Mouse (Mus musculus): ENCODE measurements at regions not wholly inside any gene's neighbourhood (a gene's known extent, or its start where the extent isn't known, plus 50 kb on each side); places are given as distances from the start of the nearest gene placed in this dataset.

GRCm38 (mm10) chr10:99568424-99568823, 191.0 kb downstream of the Csl start:
- Histone ChIP-seq H3K4me2 (ENCODE audit: low read length) (no peak overlapping the region), H3K27ac (replicated peaks; ENCODE audit: low read depth, low read length) (no peak overlapping the region), H3K9me3 (ENCODE audit: control insufficient read depth, low read length) (no peaks in the 10 kb centered on the region), H3K9ac (replicated peaks; ENCODE audit: low read length) (no peak overlapping the region), H3K27me3 (ENCODE audit: control insufficient read depth, insufficient read depth, low read length) (no peaks in the 10 kb centered on the region), H3K4me3 (replicated peaks; ENCODE audit: low read depth, low read length) (no peak overlapping the region), H3K4me1 (ENCODE audit: control insufficient read depth, insufficient read depth, low read length) (no peaks in the 10 kb centered on the region), H3K36me3 (ENCODE audit: control insufficient read depth, insufficient read depth, low read length) (no peaks in the 10 kb centered on the region)
- no peak for ATAC-seq (ENCODE audit: low FRiP score, low TSS enrichment)
- WGBS: 90% methylated on average over 5 of the region's 5 CpGs
- DNase-seq: no peak

GRCm38 (mm10) chr10:99570190-99570589, 189.3 kb downstream of the Csl start:
- ATAC-seq (ENCODE audit: low FRiP score, low TSS enrichment) (no peak), DNase-seq (no peak)
- H3K4me2 ChIP-seq (ENCODE audit: low read length): no peak overlapping the region
- H3K4me1 ChIP-seq (ENCODE audit: control insufficient read depth, insufficient read depth, low read length): peaks cover 5% of the 10 kb centered on the region
- no peaks in the 10 kb centered on the region for H3K27me3 ChIP-seq (ENCODE audit: control insufficient read depth, insufficient read depth, low read length)
- H3K36me3 ChIP-seq (ENCODE audit: control insufficient read depth, insufficient read depth, low read length): no peaks in the 10 kb centered on the region
- no peaks in the 10 kb centered on the region for H3K9me3 ChIP-seq (ENCODE audit: control insufficient read depth, low read length)
- no peak overlapping the region for H3K27ac ChIP-seq (replicated peaks; ENCODE audit: low read depth, low read length)
- H3K4me3 ChIP-seq (replicated peaks; ENCODE audit: low read depth, low read length): no peak overlapping the region
- no peak overlapping the region for H3K9ac ChIP-seq (replicated peaks; ENCODE audit: low read length)
- 54% methylated on average over 2 of the region's 2 CpGs for WGBS

GRCm38 (mm10) chr10:99573997-99574396, 185.5 kb downstream of the Csl start:
- no peak overlapping the region for H3K9ac ChIP-seq (replicated peaks; ENCODE audit: low read length)
- H3K4me3 ChIP-seq (replicated peaks; ENCODE audit: low read depth, low read length): no peak overlapping the region
- no peaks in the 10 kb centered on the region for H3K36me3 ChIP-seq (ENCODE audit: control insufficient read depth, insufficient read depth, low read length)
- H3K4me1 ChIP-seq (ENCODE audit: control insufficient read depth, insufficient read depth, low read length): peaks cover 11% of the 10 kb centered on the region
- H3K4me2 ChIP-seq (ENCODE audit: low read length): no peak overlapping the region
- DNase-seq (no peak), ATAC-seq (ENCODE audit: low FRiP score, low TSS enrichment) (no peak)
- 81% methylated on average over 14 of the region's 14 CpGs for WGBS
- H3K9me3 ChIP-seq (ENCODE audit: control insufficient read depth, low read length): no peaks in the 10 kb centered on the region
- no peak overlapping the region for H3K27ac ChIP-seq (replicated peaks; ENCODE audit: low read depth, low read length)
- no peaks in the 10 kb centered on the region for H3K27me3 ChIP-seq (ENCODE audit: control insufficient read depth, insufficient read depth, low read length)

GRCm38 (mm10) chr10:99575294-99575693, 184.2 kb downstream of the Csl start:
- 33% methylated on average over 7 of the region's 7 CpGs for WGBS
- no peak overlapping the region for H3K4me2 ChIP-seq (ENCODE audit: low read length)
- peak; percentile 89 for DNase-seq
- ATAC-seq (ENCODE audit: low FRiP score, low TSS enrichment): no peak; the same call in 1 of the 2 replicates
- H3K4me3 ChIP-seq (replicated peaks; ENCODE audit: low read depth, low read length): no peak overlapping the region
- peak overlapping the region; percentile 45; the same call in 1 of the 2 replicates for H3K27ac ChIP-seq (replicated peaks; ENCODE audit: low read depth, low read length)
- H3K9me3 ChIP-seq (ENCODE audit: control insufficient read depth, low read length): no peaks in the 10 kb centered on the region
- H3K4me1 ChIP-seq (ENCODE audit: control insufficient read depth, insufficient read depth, low read length): peaks cover 11% of the 10 kb centered on the region
- no peaks in the 10 kb centered on the region for H3K27me3 ChIP-seq (ENCODE audit: control insufficient read depth, insufficient read depth, low read length)
- H3K9ac ChIP-seq (replicated peaks; ENCODE audit: low read length): no peak overlapping the region
- H3K36me3 ChIP-seq (ENCODE audit: control insufficient read depth, insufficient read depth, low read length): no peaks in the 10 kb centered on the region

GRCm38 (mm10) chr10:99576301-99576700, 183.2 kb downstream of the Csl start:
- Histone ChIP-seq H3K9me3 (ENCODE audit: control insufficient read depth, low read length) (no peaks in the 10 kb centered on the region), H3K4me1 (ENCODE audit: control insufficient read depth, insufficient read depth, low read length) (peaks cover 11% of the 10 kb centered on the region), H3K27me3 (ENCODE audit: control insufficient read depth, insufficient read depth, low read length) (no peaks in the 10 kb centered on the region), H3K4me3 (replicated peaks; ENCODE audit: low read depth, low read length) (no peak overlapping the region), H3K36me3 (ENCODE audit: control insufficient read depth, insufficient read depth, low read length) (no peaks in the 10 kb centered on the region), H3K4me2 (ENCODE audit: low read length) (no peak overlapping the region), H3K9ac (replicated peaks; ENCODE audit: low read length) (no peak overlapping the region), H3K27ac (replicated peaks; ENCODE audit: low read depth, low read length) (no peak overlapping the region)
- DNase-seq (no peak), ATAC-seq (ENCODE audit: low FRiP score, low TSS enrichment) (no peak)
- 79% methylated on average over 5 of the region's 5 CpGs for WGBS

GRCm38 (mm10) chr10:99577041-99577681, 182.3 kb downstream of the Csl start:
- Histone ChIP-seq H3K4me1 (ENCODE audit: control insufficient read depth, insufficient read depth, low read length) (peaks cover 11% of the 10 kb centered on the region), H3K27ac (replicated peaks; ENCODE audit: low read depth, low read length) (no peak overlapping the region), H3K9ac (replicated peaks; ENCODE audit: low read length) (no peak overlapping the region), H3K4me3 (replicated peaks; ENCODE audit: low read depth, low read length) (no peak overlapping the region), H3K9me3 (ENCODE audit: control insufficient read depth, low read length) (no peaks in the 10 kb centered on the region), H3K27me3 (ENCODE audit: control insufficient read depth, insufficient read depth, low read length) (no peaks in the 10 kb centered on the region), H3K36me3 (ENCODE audit: control insufficient read depth, insufficient read depth, low read length) (no peaks in the 10 kb centered on the region), H3K4me2 (ENCODE audit: low read length) (no peak overlapping the region)
- ATAC-seq (ENCODE audit: low FRiP score, low TSS enrichment) (peak; percentile 61; the same call in 1 of the 2 replicates), DNase-seq (peak; percentile 87)
- WGBS: 33% methylated on average over 12 of the region's 12 CpGs

- Histone ChIP-seq H3K4me3 (replicated peaks; ENCODE audit: low read depth, low read length) (no peak overlapping the region), H3K27me3 (ENCODE audit: control insufficient read depth, insufficient read depth, low read length) (no peaks in the 10 kb centered on the region), H3K27ac (replicated peaks; ENCODE audit: low read depth, low read length) (no peak overlapping the region), H3K9me3 (ENCODE audit: control insufficient read depth, low read length) (no peaks in the 10 kb centered on the region), H3K4me1 (ENCODE audit: control insufficient read depth, insufficient read depth, low read length) (peaks cover 11% of the 10 kb centered on the region), H3K36me3 (ENCODE audit: control insufficient read depth, insufficient read depth, low read length) (no peaks in the 10 kb centered on the region), H3K4me2 (ENCODE audit: low read length) (no peak overlapping the region), H3K9ac (replicated peaks; ENCODE audit: low read length) (no peak overlapping the region)
- DNase-seq (no peak), ATAC-seq (ENCODE audit: low FRiP score, low TSS enrichment) (no peak)
- 64% methylated on average over 4 of the region's 4 CpGs for WGBS
Measured at GRCm38 (mm10) chr10:99578366-99578765, 181.1 kb downstream of the Csl start.

- Histone ChIP-seq H3K27me3 (ENCODE audit: control insufficient read depth, insufficient read depth, low read length) (no peaks in the 10 kb centered on the region), H3K36me3 (ENCODE audit: control insufficient read depth, insufficient read depth, low read length) (no peaks in the 10 kb centered on the region), H3K4me3 (replicated peaks; ENCODE audit: low read depth, low read length) (no peak overlapping the region), H3K4me2 (ENCODE audit: low read length) (no peak overlapping the region), H3K9ac (replicated peaks; ENCODE audit: low read length) (no peak overlapping the region), H3K9me3 (ENCODE audit: control insufficient read depth, low read length) (no peaks in the 10 kb centered on the region), H3K27ac (replicated peaks; ENCODE audit: low read depth, low read length) (no peak overlapping the region), H3K4me1 (ENCODE audit: control insufficient read depth, insufficient read depth, low read length) (peaks cover 6% of the 10 kb centered on the region; the same call in 1 of the 2 replicates)
- DNase-seq (no peak), ATAC-seq (ENCODE audit: low FRiP score, low TSS enrichment) (no peak)
- 34% methylated on average over 8 of the region's 8 CpGs for WGBS
Measured at GRCm38 (mm10) chr10:99580191-99580590, 179.3 kb downstream of the Csl start.

GRCm38 (mm10) chr10:99581074-99581473, 178.4 kb downstream of the Csl start:
- no peaks in the 10 kb centered on the region for H3K27me3 ChIP-seq (ENCODE audit: control insufficient read depth, insufficient read depth, low read length)
- H3K9me3 ChIP-seq (ENCODE audit: control insufficient read depth, low read length): no peaks in the 10 kb centered on the region
- DNase-seq: no peak
- no peak for ATAC-seq (ENCODE audit: low FRiP score, low TSS enrichment)
- H3K4me3 ChIP-seq (replicated peaks; ENCODE audit: low read depth, low read length): no peak overlapping the region
- H3K36me3 ChIP-seq (ENCODE audit: control insufficient read depth, insufficient read depth, low read length): no peaks in the 10 kb centered on the region
- no peaks in the 10 kb centered on the region for H3K4me1 ChIP-seq (ENCODE audit: control insufficient read depth, insufficient read depth, low read length)
- no peak overlapping the region for H3K27ac ChIP-seq (replicated peaks; ENCODE audit: low read depth, low read length)
- WGBS: 79% methylated on average over 8 of the region's 8 CpGs
- H3K9ac ChIP-seq (replicated peaks; ENCODE audit: low read length): no peak overlapping the region
- no peak overlapping the region for H3K4me2 ChIP-seq (ENCODE audit: low read length)

Measured in midbrain, embryonic 14.5 days (tissue).